Mouse (Mus musculus) liver, embryonic 11.5 days (tissue): ENCODE measurements at regions not wholly inside any gene's neighbourhood (a gene's known extent, or its start where the extent isn't known, plus 50 kb on each side); places are given as distances from the start of the nearest gene placed in this dataset.
"Not testable (repeated sequence)": the region's sequence is repeated elsewhere in the genome, so short reads cannot be mapped to it uniquely, and the experiment has no call there.

Experiments used
- ATAC-seq: fragments of 200-750 bp; cut with Nextera tagmentation; replicated peaks from 2 replicates; pipeline ENCODE4 v1.8.0; 2017; ENCODE audit warnings: moderate number of reproducible peaks, mild to moderate bottlenecking, moderate TSS enrichment, moderate library complexity; ENCODE audit not compliant: low FRiP score
- DNase-seq: peaks from one replicate; pipeline ENCODE4 v3.0.0-alpha.2; 2017; ENCODE audit warnings: low spot score
- H3K27ac ChIP-seq: fragments of 300-500 bp; sonication (generic); 2 replicates; pipeline ENCODE4 v1.5.1; 2014; ENCODE audit warnings: mild to moderate bottlenecking, low read depth, low read length, control low read depth
- H3K27me3 ChIP-seq: fragments of 300-500 bp; sonication (generic); replicated peaks from 2 replicates; pipeline ENCODE4 v1.6.1; 2014; ENCODE audit warnings: low read length, mixed read lengths; ENCODE audit not compliant: control insufficient read depth, insufficient read depth
- H3K36me3 ChIP-seq: fragments of 300-500 bp; sonication (generic); 2 replicates; pipeline ENCODE4 v1.6.1; 2014; ENCODE audit warnings: mild to moderate bottlenecking, low read length, moderate library complexity, mixed read lengths; ENCODE audit not compliant: control insufficient read depth, insufficient read depth
- H3K4me1 ChIP-seq: fragments of 300-500 bp; sonication (generic); replicated peaks from 2 replicates; pipeline ENCODE4 v1.6.1; 2014; ENCODE audit warnings: low read length, mixed read lengths; ENCODE audit not compliant: control insufficient read depth, insufficient read depth
- H3K4me2 ChIP-seq: fragments of 300-500 bp; sonication (generic); 2 replicates; pipeline ENCODE4 v1.6.1; 2014; ENCODE audit warnings: mild to moderate bottlenecking, control low read depth, moderate library complexity
- H3K4me3 ChIP-seq: fragments of 300-500 bp; sonication (generic); 2 replicates; pipeline ENCODE4 v1.5.1; 2014; ENCODE audit warnings: low read depth, low read length, control low read depth
- H3K9ac ChIP-seq: fragments of 300-500 bp; sonication (generic); 2 replicates; pipeline ENCODE4 v1.6.1; 2014; ENCODE audit warnings: low read depth, low read length, control low read depth
- H3K9me3 ChIP-seq: fragments of 300-500 bp; sonication (generic); 2 replicates; pipeline ENCODE4 v1.6.1; 2016; ENCODE audit warnings: low read length, inconsistent platforms, mixed read lengths; ENCODE audit not compliant: control insufficient read depth
- WGBS: fragments of 180-500 bp; shearing (Covaris S2); extraction: QIAGEN DNeasy Blood & Tissue Kit; methylation state at CpG from one replicate; pipeline ENCODE4 v1.1.7; 2014; 5-methylcytosine and 5-hydroxymethylcytosine counted together

- Histone ChIP-seq H3K4me2 (no peak overlapping the region), H3K27ac (no peak overlapping the region), H3K9me3 (no peaks in the 10 kb centered on the region), H3K4me3 (no peak overlapping the region), H3K4me1 (no peaks in the 10 kb centered on the region), H3K36me3 (no peaks in the 10 kb centered on the region), H3K9ac (no peak overlapping the region), H3K27me3 (no peaks in the 10 kb centered on the region)
- WGBS: 81% methylated on average over 6 of the region's 6 CpGs
- no peak for DNase-seq
- ATAC-seq: no peak
These were observed 113.0 kb downstream of the Fam43a start for GRCm38 (mm10) chr16:30712570-30712969.

GRCm38 (mm10) chr16:30717577-30717976, 118.1 kb downstream of the Fam43a start:
- not testable (repeated sequence) for H3K4me3 ChIP-seq, H3K4me1 ChIP-seq, DNase-seq, H3K27me3 ChIP-seq, H3K9ac ChIP-seq, H3K27ac ChIP-seq, H3K9me3 ChIP-seq, H3K4me2 ChIP-seq, H3K36me3 ChIP-seq, ATAC-seq

- H3K27me3 ChIP-seq: no peaks in the 10 kb centered on the region
- ATAC-seq (no peak), DNase-seq (no peak)
- H3K9ac ChIP-seq: no peak overlapping the region
- H3K36me3 ChIP-seq: no peaks in the 10 kb centered on the region
- H3K4me2 ChIP-seq: no peak overlapping the region
- WGBS: 66% methylated on average over 6 of the region's 6 CpGs
- H3K9me3 ChIP-seq: no peaks in the 10 kb centered on the region
- H3K27ac ChIP-seq: no peak overlapping the region
- H3K4me1 ChIP-seq: no peaks in the 10 kb centered on the region
- no peak overlapping the region for H3K4me3 ChIP-seq
These were observed 121.3 kb downstream of the Fam43a start for GRCm38 (mm10) chr16:30720791-30721190.

GRCm38 (mm10) chr16:30721223-30721622, 121.7 kb downstream of the Fam43a start:
- DNase-seq: no peak
- Histone ChIP-seq H3K9me3 (no peaks in the 10 kb centered on the region), H3K36me3 (no peaks in the 10 kb centered on the region), H3K9ac (no peak overlapping the region), H3K4me1 (no peaks in the 10 kb centered on the region), H3K27me3 (no peaks in the 10 kb centered on the region), H3K4me2 (no peak overlapping the region), H3K4me3 (no peak overlapping the region), H3K27ac (no peak overlapping the region)
- ATAC-seq: no peak

- no peak for ATAC-seq
- Histone ChIP-seq H3K4me3 (no peak overlapping the region), H3K4me1 (no peaks in the 10 kb centered on the region), H3K36me3 (no peaks in the 10 kb centered on the region), H3K9me3 (no peaks in the 10 kb centered on the region), H3K27me3 (no peaks in the 10 kb centered on the region), H3K4me2 (no peak overlapping the region), H3K27ac (no peak overlapping the region), H3K9ac (no peak overlapping the region)
- no peak for DNase-seq
- WGBS: 69% methylated on average over 3 of the region's 3 CpGs
These were observed 122.8 kb downstream of the Fam43a start for GRCm38 (mm10) chr16:30722372-30722771.

GRCm38 (mm10) chr16:30724591-30724990, 125.1 kb downstream of the Fam43a start:
- no peak for DNase-seq
- no peak overlapping the region for H3K4me3 ChIP-seq
- H3K9me3 ChIP-seq: no peaks in the 10 kb centered on the region
- no peak overlapping the region for H3K27ac ChIP-seq
- no peak overlapping the region for H3K9ac ChIP-seq
- H3K27me3 ChIP-seq: no peaks in the 10 kb centered on the region
- H3K36me3 ChIP-seq: no peaks in the 10 kb centered on the region
- 89% methylated on average over 1 of the region's 1 CpGs for WGBS
- no peak for ATAC-seq
- H3K4me1 ChIP-seq: no peaks in the 10 kb centered on the region
- no peak overlapping the region for H3K4me2 ChIP-seq

- H3K4me1 ChIP-seq: peaks cover 5% of the 10 kb centered on the region; the same call in 1 of the 2 replicates
- ATAC-seq: no peak
- no peaks in the 10 kb centered on the region for H3K27me3 ChIP-seq
- DNase-seq: no peak
- WGBS: 37% methylated on average over 9 of the region's 9 CpGs
- H3K36me3 ChIP-seq: no peaks in the 10 kb centered on the region
- H3K4me3 ChIP-seq: no peak overlapping the region
- H3K9me3 ChIP-seq: no peaks in the 10 kb centered on the region
- no peak overlapping the region for H3K9ac ChIP-seq
- H3K27ac ChIP-seq: no peak overlapping the region
- no peak overlapping the region for H3K4me2 ChIP-seq
These were observed 133.4 kb downstream of the Fam43a start for GRCm38 (mm10) chr16:30732770-30733415.

- Histone ChIP-seq H3K9ac (no peak overlapping the region), H3K4me1 (peaks cover 5% of the 10 kb centered on the region; the same call in 1 of the 2 replicates), H3K9me3 (no peaks in the 10 kb centered on the region), H3K27ac (no peak overlapping the region), H3K4me3 (no peak overlapping the region), H3K4me2 (no peak overlapping the region), H3K27me3 (no peaks in the 10 kb centered on the region), H3K36me3 (no peaks in the 10 kb centered on the region)
- no peak for DNase-seq
- no peak for ATAC-seq
- 59% methylated on average over 11 of the region's 11 CpGs for WGBS
These were observed 134.0 kb downstream of the Fam43a start for GRCm38 (mm10) chr16:30733478-30733877.

- DNase-seq: no peak
- Histone ChIP-seq H3K4me2 (no peak overlapping the region), H3K4me3 (no peak overlapping the region), H3K4me1 (peaks cover 5% of the 10 kb centered on the region; the same call in 1 of the 2 replicates), H3K9ac (no peak overlapping the region), H3K9me3 (no peaks in the 10 kb centered on the region), H3K36me3 (no peaks in the 10 kb centered on the region), H3K27ac (no peak overlapping the region), H3K27me3 (no peaks in the 10 kb centered on the region)
- 59% methylated on average over 3 of the region's 3 CpGs for WGBS
- ATAC-seq: no peak
These were observed 135.8 kb downstream of the Fam43a start for GRCm38 (mm10) chr16:30735360-30735759.
